Mouse (Mus musculus): ENCODE results near the gene Chn2.

GRCm38 (mm10) chr6:54120889-54121288 is 81.5 kb downstream of the Chn2 start:
- TF ChIP-seq CTCF (IDR thresholded peaks at IDR 0.05; ENCODE audit: borderline replicate concordance, insufficient read depth, low read depth, low read length) (no peak), POLR2A (IDR thresholded peaks at IDR 0.05; ENCODE audit: borderline replicate concordance, insufficient read depth, low read length) (no peak)

All from cerebellum, adult 2 months (tissue).